In the genomic region with DNA sequence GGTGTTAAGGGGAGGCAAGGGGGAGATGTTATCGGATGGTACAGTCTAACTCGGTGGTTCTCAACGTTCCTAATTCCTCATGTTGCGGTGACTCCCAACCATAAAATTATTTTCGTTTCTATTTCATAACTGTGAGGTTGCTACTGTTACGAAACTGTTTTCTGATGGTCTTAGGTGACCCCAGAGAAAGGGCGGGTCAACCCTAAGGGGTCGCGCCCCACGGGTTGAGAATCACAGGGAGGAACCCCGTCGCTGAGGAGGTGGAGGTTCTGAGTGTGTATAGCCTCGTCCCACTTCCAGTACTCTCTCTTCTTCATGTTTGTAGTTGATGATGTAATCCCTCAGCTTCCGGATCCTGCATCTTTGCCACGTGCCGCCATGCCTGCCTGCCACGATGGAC, we compare ENCODE assay signal across 38 mouse cellular contexts. TPM values are rescaled to one million over a fixed set of nuclear protein-coding genes. Genes with fewer than 3 reads are reported as not detected.
"Had no signal": no experiment of that assay in that cellular context is flagged by ENCODE, and none has a peak within 500 bp of the region (broad histone marks: within the 10 kb centered on the region; RNA-seq: fewer than 3 reads in every experiment).

No protein-coding gene starts in this region.

- H3K9ac ChIP-seq: heart, embryonic 12.5 days; hindbrain, embryonic 12.5 days; hindbrain, embryonic 14.5 days; intestine, embryonic 15.5 days; limb, embryonic 12.5 days had no signal

- H3K9me3 ChIP-seq: hindbrain, embryonic 12.5 days; intestine, embryonic 15.5 days; limb, embryonic 10.5 days; limb, embryonic 12.5 days had no signal

- H3K4me1 ChIP-seq: hindbrain, embryonic 12.5 days had no signal

- H3K27ac ChIP-seq: gastrocnemius, adult 2 months; heart, embryonic 10.5 days; hindbrain, embryonic 12.5 days; hindbrain, embryonic 14.5 days; intestine, embryonic 15.5 days; layer of hippocampus, adult 2 months; left cerebral cortex, adult 2 months; limb, embryonic 10.5 days; limb, embryonic 12.5 days had no signal

- H3K27me3 ChIP-seq: heart, embryonic 12.5 days; hindbrain, embryonic 12.5 days; intestine, embryonic 15.5 days; limb, embryonic 12.5 days had no signal

- DNase-seq: gastrocnemius, adult 2 months; gastrocnemius, postnatal 10 days; gastrocnemius, postnatal 36 days; heart, adult 18-20 months; heart, postnatal 10 days; kidney, adult 18-20 months; kidney, adult 8-10 months; kidney, postnatal 10 days; kidney, postnatal 25 days; kidney, postnatal 4 days; liver had no signal

- H3K36me3 ChIP-seq: heart, embryonic 10.5 days; heart, embryonic 12.5 days; hindbrain, embryonic 12.5 days; intestine, embryonic 15.5 days; limb, embryonic 10.5 days; limb, embryonic 12.5 days had no signal

- ATAC-seq: hindbrain, embryonic 16.5 days; inflammation-experienced regulatory T-cells, adult 6 months; intestine, embryonic 15.5 days; intestine, postnatal 0 days had no signal

- H3K4me2 ChIP-seq: heart, embryonic 12.5 days; hindbrain, embryonic 12.5 days; hindbrain, embryonic 14.5 days; intestine, embryonic 15.5 days; limb, embryonic 12.5 days; liver, embryonic 11.5 days had no signal

- H3K4me3 ChIP-seq: gastrocnemius, adult 2 months; heart, embryonic 10.5 days; heart, embryonic 12.5 days; hindbrain, embryonic 12.5 days; intestine, embryonic 15.5 days; layer of hippocampus, adult 2 months; left cerebral cortex, adult 2 months; limb, embryonic 10.5 days; limb, embryonic 12.5 days had no signal

RNA-seq across cellular contexts. Expression of a gene that starts 36.7 kb away (rescaled TPM):
- total RNA-seq: gastrocnemius, adult 2 months; gastrocnemius, postnatal 10 days; gastrocnemius, postnatal 36 days; heart, adult 18-20 months; heart, adult 8-10 months; heart, postnatal 10 days; heart, postnatal 25 days; hematopoietic stem cell, adult 5-6 weeks; layer of hippocampus, adult 2 months; layer of hippocampus, postnatal 10 days; layer of hippocampus, postnatal 25 days; left cerebral cortex, adult 2 months; left cerebral cortex, postnatal 14 days; left cerebral cortex, postnatal 36 days had no signal
- polyA plus RNA-seq: frontal cortex, adult 2 months; heart, embryonic 10.5 days; heart, embryonic 12.5 days; heart, embryonic 14.5 days; hindbrain, embryonic 12.5 days; hindbrain, embryonic 14.5 days; hindbrain, embryonic 16.5 days; inflammation-experienced regulatory T-cells, adult 6 months; limb, embryonic 10.5 days; limb, embryonic 12.5 days; liver, embryonic 11.5 days had no signal

RNA-seq across cellular contexts. Expression of a gene that starts 40.2 kb away (rescaled TPM):
- total RNA-seq: hematopoietic stem cell, adult 5-6 weeks had no signal
- polyA plus RNA-seq: inflammation-experienced regulatory T-cells, adult 6 months; limb, embryonic 10.5 days had no signal

RNA-seq across cellular contexts. Expression of a gene that starts 44.5 kb away (rescaled TPM):
- total RNA-seq: gastrocnemius, adult 2 months; gastrocnemius, postnatal 10 days; gastrocnemius, postnatal 36 days; heart, adult 18-20 months; heart, adult 8-10 months; heart, postnatal 10 days; heart, postnatal 25 days; hematopoietic stem cell, adult 5-6 weeks had no signal
- polyA plus RNA-seq: gonadal fat pad, adult 2 months; heart, embryonic 10.5 days; heart, embryonic 12.5 days; heart, embryonic 14.5 days; heart, embryonic 16.5 days; hindbrain, embryonic 12.5 days; hindbrain, embryonic 14.5 days; inflammation-experienced regulatory T-cells, adult 6 months; intestine, embryonic 15.5 days; intestine, postnatal 0 days; kidney, embryonic 14.5 days; kidney, embryonic 16.5 days; limb, embryonic 10.5 days; limb, embryonic 12.5 days; limb, embryonic 14.5 days had no signal
